Mouse (Mus musculus) right cerebral cortex, postnatal 14 days (tissue): ENCODE measurements around the gene Slco3a1.

Experiments used
- DNase-seq: peaks from one replicate; pipeline ENCODE4 v3.0.0; 2022

Gene Slco3a1

GRCm38 (mm10) chr7:74269283-74270088 is 285.1 kb downstream of the Slco3a1 start:
- no peak for DNase-seq

- no peak for DNase-seq
Observed at GRCm38 (mm10) chr7:74266511-74267168, 287.9 kb downstream of the Slco3a1 start.

- DNase-seq = no peak
Observed at GRCm38 (mm10) chr7:74256291-74256690, 298.3 kb downstream of the Slco3a1 start.

GRCm38 (mm10) chr7:74252066-74252465 is 302.5 kb downstream of the Slco3a1 start:
- no peak for DNase-seq

GRCm38 (mm10) chr7:74241236-74241635 is 313.3 kb downstream of the Slco3a1 start:
- no peak for DNase-seq

GRCm38 (mm10) chr7:74240459-74241172 is 314.0 kb downstream of the Slco3a1 start:
- no peak for DNase-seq
